Mouse (Mus musculus): ENCODE measurements around the gene Elf4.

DNA sequence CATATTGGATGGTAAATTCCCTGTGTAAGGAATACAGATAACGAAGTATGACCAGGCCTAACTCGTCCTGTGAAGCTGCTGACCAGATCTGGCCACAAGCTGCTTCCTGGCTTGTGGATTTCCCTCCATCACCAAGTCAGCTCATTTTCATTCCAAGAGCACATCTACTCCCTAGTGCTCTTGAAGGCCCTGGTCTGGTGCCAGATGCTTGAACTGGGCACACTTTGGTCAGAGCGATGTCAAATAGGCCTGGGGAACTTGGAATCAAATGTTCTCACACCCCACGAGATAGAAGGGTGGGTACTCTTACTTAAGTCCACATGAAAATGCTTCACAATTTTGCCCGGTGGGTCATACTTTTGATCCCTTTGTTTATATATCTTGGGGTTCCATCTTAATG, 48.6 kb downstream of the Elf4 start:
- no peak for TF ChIP-seq CTCF (IDR thresholded peaks at IDR 0.05; ENCODE audit: control insufficient read depth, insufficient read depth, low read length)
- TF ChIP-seq POLR2A (IDR thresholded peaks at IDR 0.05; ENCODE audit: borderline replicate concordance, control insufficient read depth, low read depth, low read length) = no peak
